Comparison of ENCODE assay signal across 10 mouse cellular contexts in the genomic region with DNA sequence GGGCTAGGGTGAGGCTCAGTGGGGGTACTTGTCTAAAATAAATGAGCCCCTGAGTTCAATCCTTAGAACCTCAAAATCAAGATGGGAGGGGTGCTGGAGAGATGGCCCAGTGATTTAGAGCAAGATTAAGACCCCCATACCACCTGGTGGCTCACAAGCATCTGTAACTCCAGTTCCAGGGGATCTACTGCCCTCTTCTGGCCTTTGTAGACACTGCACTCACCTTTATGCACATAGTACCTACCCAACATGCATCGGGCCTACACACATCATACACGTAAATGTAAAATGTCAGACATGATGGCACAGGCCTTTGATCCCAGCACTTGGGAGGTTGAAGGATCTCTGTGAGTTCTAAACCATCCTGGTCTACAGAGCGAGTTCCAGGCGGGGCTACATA. TPM values are rescaled to one million over a fixed set of nuclear protein-coding genes. Genes with fewer than 3 reads are reported as not detected.
DNase-seq lines count a peak whose midpoint lies in the region; ATAC-seq and TF ChIP-seq lines count a peak whose summit lies in the region.
"Had no signal": no experiment of that assay in that cellular context is flagged by ENCODE, and none has a peak within 500 bp of the region (broad histone marks: within the 10 kb centered on the region; RNA-seq: fewer than 3 reads in every experiment).

No protein-coding gene starts in this region.

- 92% methylated on average over 4 of the region's 4 CpGs for WGBS in limb, embryonic 11.5 days
- WGBS in limb, embryonic 10.5 days = 89% methylated on average over 4 of the region's 4 CpGs

- no peak for TF ChIP-seq POLR2A in MEL (IDR thresholded peaks at IDR 0.05; ENCODE audit: control insufficient read depth in 1 of 2, insufficient read depth in 1 of 2, low read depth in 1 of 2, low read length in 2 of 2, poor library complexity in 1 of 2)

- no peaks in the 10 kb centered on the region for H3K27me3 ChIP-seq in limb, embryonic 11.5 days (ENCODE audit: control insufficient read depth, insufficient read depth, low read length)
- H3K27me3 ChIP-seq in limb, embryonic 10.5 days (ENCODE audit: low read depth, poor library complexity, severe bottlenecking) = no peaks in the 10 kb centered on the region
- H3K27me3 ChIP-seq in MEL (ENCODE audit: control insufficient read depth in 1 of 2, insufficient read depth in 2 of 2, low read length in 2 of 2) = no peaks in the 10 kb centered on the region
- H3K27me3 ChIP-seq: midbrain, embryonic 12.5 days had no signal

- no peak overlapping the region for H3K4me2 ChIP-seq in limb, embryonic 11.5 days (ENCODE audit: low read depth, severe bottlenecking)
- H3K4me2 ChIP-seq: midbrain, embryonic 12.5 days had no signal

- no peaks in the 10 kb centered on the region for H3K9me3 ChIP-seq in limb, embryonic 11.5 days (ENCODE audit: control insufficient read depth, low read length)
- peaks cover 2% of the 10 kb centered on the region; the same call in 1 of the 2 replicates for H3K9me3 ChIP-seq in limb, embryonic 10.5 days (replicated peaks)
- H3K9me3 ChIP-seq in MEL (replicated peaks; ENCODE audit: insufficient read depth, low read length) = no peaks in the 10 kb centered on the region
- H3K9me3 ChIP-seq: midbrain, embryonic 12.5 days had no signal

- peak; percentile 59 for TF ChIP-seq RAD21 in MEL (IDR thresholded peaks at IDR 0.05; ENCODE audit: low read depth, low read length)

- TF ChIP-seq EP300 in MEL (IDR thresholded peaks at IDR 0.05; ENCODE audit: low read depth in 1 of 2, low read length in 2 of 2) = no peak

- H3K36me3 ChIP-seq in limb, embryonic 11.5 days (ENCODE audit: control insufficient read depth, insufficient read depth, low read length) = no peaks in the 10 kb centered on the region
- no peaks in the 10 kb centered on the region for H3K36me3 ChIP-seq in limb, embryonic 10.5 days
- H3K36me3 ChIP-seq in MEL (ENCODE audit: control insufficient read depth in 1 of 2, insufficient read depth in 2 of 2, low read length in 2 of 2) = no peaks in the 10 kb centered on the region
- H3K36me3 ChIP-seq: midbrain, embryonic 12.5 days had no signal

- peak; percentile 33 for DNase-seq in gastrocnemius, adult 18-20 months (ENCODE audit: low spot score)
- DNase-seq in gastrocnemius, postnatal 4 days (ENCODE audit: low spot score in 2 of 2) = no peak
- DNase-seq in limb, embryonic 11.5 days (ENCODE audit: low spot score) = peak; percentile 39
- no peak for DNase-seq in limb, embryonic 10.5 days (ENCODE audit: low spot score)
- DNase-seq in MEL (ENCODE audit: low read depth, low spot score) = peak; percentile 72
- DNase-seq in kidney, postnatal 36 days = peak; percentile 37 to 72
- no peak for DNase-seq in ovary, postnatal 36 days (ENCODE audit: low spot score)

- H3K79me2 ChIP-seq in MEL (ENCODE audit: control insufficient read depth, insufficient read depth, low read length, poor library complexity) = no peaks in the 10 kb centered on the region

- peak; percentile 48 to 71 (median 67); a peak in 5 of 6 replicates for TF ChIP-seq CTCF in MEL (IDR thresholded peaks at IDR 0.05 in 2 of 3, conservative IDR thresholded peaks at IDR 0.05 in 1 of 3; ENCODE audit: control insufficient read depth in 1 of 3, insufficient read depth in 1 of 3, low read depth in 2 of 3, low read length in 3 of 3, poor library complexity in 1 of 3, severe bottlenecking in 1 of 3)

- H3K9ac ChIP-seq in limb, embryonic 11.5 days (ENCODE audit: low read length) = no peak overlapping the region
- no peak overlapping the region for H3K9ac ChIP-seq in MEL (ENCODE audit: control insufficient read depth, low read depth, low read length, poor library complexity, severe bottlenecking)
- H3K9ac ChIP-seq: midbrain, embryonic 12.5 days had no signal

- H3K27ac ChIP-seq in limb, embryonic 11.5 days (replicated peaks; ENCODE audit: low read depth, low read length) = no peak overlapping the region
- H3K27ac ChIP-seq in limb, embryonic 10.5 days = no peak overlapping the region
- no peak overlapping the region for H3K27ac ChIP-seq in MEL (ENCODE audit: control insufficient read depth, low read depth, low read length)
- H3K27ac ChIP-seq: midbrain, embryonic 12.5 days had no signal

- no peak overlapping the region for H3K4me3 ChIP-seq in limb, embryonic 11.5 days (ENCODE audit: low read depth, low read length)
- no peak overlapping the region for H3K4me3 ChIP-seq in limb, embryonic 10.5 days
- no peak overlapping the region for H3K4me3 ChIP-seq in MEL (ENCODE audit: control insufficient read depth in 1 of 2, insufficient read depth in 1 of 2, low read depth in 2 of 2, low read length in 2 of 2)
- H3K4me3 ChIP-seq: midbrain, embryonic 12.5 days had no signal

- ATAC-seq in limb, embryonic 11.5 days (ENCODE audit: insufficient number of reproducible peaks, low FRiP score, low TSS enrichment, low read depth) = no peak
- no peak for ATAC-seq in activated CD4-positive, CD25-positive, alpha-beta regulatory T cell, adult 4 months

- no peaks in the 10 kb centered on the region for H3K4me1 ChIP-seq in limb, embryonic 11.5 days (ENCODE audit: control insufficient read depth, insufficient read depth, low read length)
- peaks cover 5% of the 10 kb centered on the region for H3K4me1 ChIP-seq in limb, embryonic 10.5 days
- H3K4me1 ChIP-seq in MEL (ENCODE audit: control insufficient read depth in 1 of 2, insufficient read depth in 2 of 2, low read length in 2 of 2) = no peaks in the 10 kb centered on the region
- H3K4me1 ChIP-seq: midbrain, embryonic 12.5 days had no signal

TF ChIP-seq in MEL, 35 proteins besides CTCF, POLR2A, EP300 and RAD21:
- TF ChIP-seq ZC3H11A (IDR thresholded peaks at IDR 0.05; ENCODE audit: low read depth, low read length) = peak; percentile 44
- TF ChIP-seq SMC3 (IDR thresholded peaks at IDR 0.05; ENCODE audit: low read depth, low read length) = peak; percentile 64
- TF ChIP-seq MAZ (IDR thresholded peaks at IDR 0.05; ENCODE audit: low read depth, low read length) = no peak

RNA-seq across cellular contexts. Expression of gene Bcam, which starts 11.8 kb away (rescaled TPM):
- total RNA-seq in gastrocnemius, adult 18-20 months (2021) = 10 to 100 TPM; 17.4 to 28.5 TPM
- total RNA-seq in gastrocnemius, postnatal 4 days (2021) = 100 to 1,000 TPM; 119 to 144 TPM
- polyA plus RNA-seq in limb, embryonic 11.5 days (2014; fragmentation: Nextera tagmentation; extraction: Ambion mirVana) = 43.0 and 44.1 TPM in 2 replicates
- polyA plus RNA-seq in limb, embryonic 10.5 days (2016; fragmentation: Nextera tagmentation; extraction: Ambion mirVana) = 53.8 and 58.6 TPM in 2 replicates
- 2.6 and 3.2 TPM in 2 replicates for total RNA-seq in MEL (2012; rRNA removed)
- 1 to 10 TPM in 1 of 2 experiments, not detected in 1; 8.1 TPM for polyA plus RNA-seq in MEL (2012; ENCODE audit: insufficient read depth in 1 of 2, insufficient read length in 2 of 2, low read depth in 1 of 2, low replicate concordance in 2 of 2, missing spikeins in 1 of 2)
- 1 to 10 TPM; 1.4 to 1.6 TPM for polyA plus RNA-seq in activated CD4-positive, CD25-positive, alpha-beta regulatory T cell, adult 4 months (2017; shearing (Covaris generic))

RNA-seq across cellular contexts. Expression of gene Cblc, which starts 14.0 kb away (rescaled TPM):
- total RNA-seq in gastrocnemius, adult 18-20 months (2021) = not detected
- under 1 TPM; 0.76 to 0.96 TPM for total RNA-seq in gastrocnemius, postnatal 4 days (2021)
- polyA plus RNA-seq in limb, embryonic 11.5 days (2014; fragmentation: Nextera tagmentation; extraction: Ambion mirVana) = 0.75 and 1.3 TPM in 2 replicates
- polyA plus RNA-seq in limb, embryonic 10.5 days (2016; fragmentation: Nextera tagmentation; extraction: Ambion mirVana) = 1.4 and 1.6 TPM in 2 replicates
- not detected in 2 replicates for total RNA-seq in MEL (2012; rRNA removed)
- polyA plus RNA-seq in MEL (2012; ENCODE audit: insufficient read depth in 1 of 2, insufficient read length in 2 of 2, low read depth in 1 of 2, low replicate concordance in 2 of 2, missing spikeins in 1 of 2) = not detected
- polyA plus RNA-seq in activated CD4-positive, CD25-positive, alpha-beta regulatory T cell, adult 4 months (2017; shearing (Covaris generic)) = not detected
- total RNA-seq: left cerebral cortex, adult 18-20 months had no signal

RNA-seq across cellular contexts. Expression of gene Nectin2, which starts 32.4 kb away (rescaled TPM):
- total RNA-seq in gastrocnemius, adult 18-20 months (2021) = 1 to 10 TPM in 1 of 2 experiments, under 1 TPM in 1; 0.64 to 2.0 TPM
- 10 to 100 TPM; 21.1 to 23.2 TPM for total RNA-seq in gastrocnemius, postnatal 4 days (2021)
- polyA plus RNA-seq in limb, embryonic 11.5 days (2014; fragmentation: Nextera tagmentation; extraction: Ambion mirVana) = 59.3 and 63.2 TPM in 2 replicates
- 78.1 and 87.9 TPM in 2 replicates for polyA plus RNA-seq in limb, embryonic 10.5 days (2016; fragmentation: Nextera tagmentation; extraction: Ambion mirVana)
- 6.9 TPM in 2 replicates for total RNA-seq in MEL (2012; rRNA removed)
- 10 to 100 TPM in 1 of 2 experiments, not detected in 1; 25.6 TPM for polyA plus RNA-seq in MEL (2012; ENCODE audit: insufficient read depth in 1 of 2, insufficient read length in 2 of 2, low read depth in 1 of 2, low replicate concordance in 2 of 2, missing spikeins in 1 of 2)
- polyA plus RNA-seq in activated CD4-positive, CD25-positive, alpha-beta regulatory T cell, adult 4 months (2017; shearing (Covaris generic)) = under 1 TPM in 1 of 2 experiments, not detected in 1; 0.56 TPM

RNA-seq across cellular contexts. Expression of gene Bcl3, which starts 39.9 kb away (rescaled TPM):
- 1 to 10 TPM; 1.0 to 2.0 TPM for total RNA-seq in gastrocnemius, adult 18-20 months (2021)
- total RNA-seq in gastrocnemius, postnatal 4 days (2021) = 1 to 10 TPM; 5.1 to 5.7 TPM
- 0.71 and 1.2 TPM in 2 replicates for polyA plus RNA-seq in limb, embryonic 11.5 days (2014; fragmentation: Nextera tagmentation; extraction: Ambion mirVana)
- 0.82 and 1.2 TPM in 2 replicates for polyA plus RNA-seq in limb, embryonic 10.5 days (2016; fragmentation: Nextera tagmentation; extraction: Ambion mirVana)
- total RNA-seq in MEL (2012; rRNA removed) = 1.7 and 2.7 TPM in 2 replicates
- 1 to 10 TPM in 1 of 2 experiments, not detected in 1; 6.7 TPM for polyA plus RNA-seq in MEL (2012; ENCODE audit: insufficient read depth in 1 of 2, insufficient read length in 2 of 2, low read depth in 1 of 2, low replicate concordance in 2 of 2, missing spikeins in 1 of 2)
- 10 to 100 TPM; 15.9 to 19.5 TPM for polyA plus RNA-seq in activated CD4-positive, CD25-positive, alpha-beta regulatory T cell, adult 4 months (2017; shearing (Covaris generic))

Comparison
In these comparisons a context has a peak if more than half of its experiments do, and no peak if none do; other contexts are left out.
1. DNase-seq: peak in gastrocnemius, adult 18-20 months (single experiment), limb, embryonic 11.5 days (single experiment), MEL (single experiment) and kidney, postnatal 36 days (2 of 2); none in gastrocnemius, postnatal 4 days (0 of 2), limb, embryonic 10.5 days (single experiment) and ovary, postnatal 36 days (single experiment).